Mouse (Mus musculus): Measurements from ENCODE around the gene Il13.
A peak's percentile ranks its signal among the peaks of the same experiment; 100 is the strongest.

Il13 gene

DNA sequence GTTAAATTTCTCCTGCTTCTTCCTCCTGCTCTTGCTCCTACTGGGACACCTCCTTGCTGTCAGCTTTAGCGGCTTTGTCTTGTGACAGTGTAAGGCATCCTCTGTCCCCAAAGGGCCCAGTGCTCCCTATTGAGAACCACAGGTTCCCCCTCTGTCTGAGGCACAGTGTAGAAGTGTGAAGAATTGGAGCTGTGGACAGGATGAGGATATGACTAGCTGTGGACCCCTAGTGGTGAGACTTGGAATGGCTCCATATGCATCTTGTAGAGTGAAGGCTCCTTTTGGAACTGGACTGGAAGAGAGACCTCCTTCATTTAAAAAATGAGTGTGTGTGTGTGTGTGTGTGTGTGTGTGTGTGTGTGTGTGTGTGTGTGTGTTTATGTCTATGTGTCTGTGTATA, 6.6 kb downstream of the Il13 start:
- DNase-seq: peak; percentile 77

DNA sequence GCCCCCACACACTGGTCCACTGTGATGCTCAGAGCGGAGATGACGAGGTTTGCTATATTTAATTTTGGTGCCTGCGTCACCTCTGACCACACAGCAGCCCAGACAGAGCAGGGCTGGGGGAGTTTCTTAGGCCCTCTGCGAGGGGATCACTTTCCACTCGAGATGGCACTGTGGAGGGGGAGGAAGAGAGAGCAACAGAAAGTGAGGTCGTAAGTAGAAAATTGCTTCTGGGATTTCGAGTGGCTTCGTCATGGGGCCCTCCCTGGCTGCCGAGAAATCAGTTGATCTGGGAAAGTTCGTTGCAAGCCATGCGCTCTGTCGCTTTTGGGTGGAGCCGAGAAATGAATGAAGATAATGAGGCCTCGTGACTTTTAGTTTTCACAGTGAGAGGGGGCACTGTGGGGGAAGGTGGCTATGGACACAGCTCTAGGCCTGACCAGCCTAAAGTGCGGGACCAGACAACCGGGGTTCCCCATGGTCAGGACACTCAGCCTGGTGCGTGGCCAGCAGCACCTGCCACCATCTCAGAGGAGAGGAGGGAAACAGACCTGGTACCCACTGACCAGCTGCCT, 7.6 kb downstream of the Il13 start:
- no peak for DNase-seq

DNA sequence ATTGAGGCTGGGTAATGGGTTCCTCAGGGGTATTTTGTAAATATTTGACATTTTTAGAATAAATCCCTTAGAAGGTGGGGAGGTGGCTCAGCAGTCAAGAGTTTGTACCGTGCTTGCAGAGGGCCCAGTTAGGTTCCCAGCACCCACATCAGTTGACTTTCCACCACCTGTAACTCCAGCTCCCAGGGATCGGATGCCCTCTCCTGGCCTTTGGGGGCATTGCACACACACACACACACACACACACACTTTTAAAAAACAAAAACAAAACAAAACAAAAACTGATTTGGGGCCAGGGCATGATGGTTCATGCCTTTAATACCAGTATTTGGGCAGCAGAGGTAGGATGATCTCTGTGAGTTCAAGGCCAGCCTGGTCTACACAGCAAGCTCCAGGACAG, 10.4 kb downstream of the Il13 start:
- DNase-seq: no peak

DNA sequence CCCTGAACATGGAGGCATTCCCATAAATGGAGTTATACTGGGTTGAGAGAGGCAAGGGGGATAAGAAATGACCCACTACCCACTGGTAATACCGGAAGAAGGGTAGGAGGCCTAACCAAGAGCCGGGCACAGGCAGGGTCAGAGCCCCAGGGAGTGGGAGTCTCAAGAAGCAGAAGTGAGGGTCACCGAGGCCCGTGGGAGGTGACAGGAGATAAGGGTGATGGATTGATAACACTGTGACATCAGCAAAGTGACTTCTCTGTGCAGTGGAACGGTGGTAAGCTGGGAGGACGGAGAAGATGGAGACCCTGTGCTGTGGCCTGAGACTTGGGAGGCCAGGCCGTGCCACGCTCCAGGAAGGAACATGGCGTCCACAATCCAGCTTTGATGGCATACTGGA, 10.9 kb downstream of the Il13 start:
- DNase-seq: no peak

DNA sequence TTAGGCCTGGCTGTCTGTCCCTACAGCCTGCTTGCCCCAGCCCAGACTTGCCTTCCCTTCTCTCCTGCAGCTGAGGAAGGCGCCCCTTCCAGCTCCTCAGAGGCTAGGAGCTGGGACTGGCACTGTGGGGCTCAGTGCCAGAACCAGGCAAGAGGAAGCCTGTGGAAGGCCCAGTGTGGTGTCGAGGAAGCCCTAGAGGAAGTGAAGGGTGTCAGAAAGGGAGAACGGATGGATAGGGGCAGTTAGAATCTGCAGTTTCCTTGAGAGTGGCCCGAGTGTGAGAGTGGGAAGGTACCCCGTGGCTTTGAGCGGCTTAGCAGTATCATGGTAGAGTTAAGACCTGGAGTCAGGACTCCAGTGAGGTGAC, 12.1 kb downstream of the Il13 start:
- DNase-seq: no peak

DNA sequence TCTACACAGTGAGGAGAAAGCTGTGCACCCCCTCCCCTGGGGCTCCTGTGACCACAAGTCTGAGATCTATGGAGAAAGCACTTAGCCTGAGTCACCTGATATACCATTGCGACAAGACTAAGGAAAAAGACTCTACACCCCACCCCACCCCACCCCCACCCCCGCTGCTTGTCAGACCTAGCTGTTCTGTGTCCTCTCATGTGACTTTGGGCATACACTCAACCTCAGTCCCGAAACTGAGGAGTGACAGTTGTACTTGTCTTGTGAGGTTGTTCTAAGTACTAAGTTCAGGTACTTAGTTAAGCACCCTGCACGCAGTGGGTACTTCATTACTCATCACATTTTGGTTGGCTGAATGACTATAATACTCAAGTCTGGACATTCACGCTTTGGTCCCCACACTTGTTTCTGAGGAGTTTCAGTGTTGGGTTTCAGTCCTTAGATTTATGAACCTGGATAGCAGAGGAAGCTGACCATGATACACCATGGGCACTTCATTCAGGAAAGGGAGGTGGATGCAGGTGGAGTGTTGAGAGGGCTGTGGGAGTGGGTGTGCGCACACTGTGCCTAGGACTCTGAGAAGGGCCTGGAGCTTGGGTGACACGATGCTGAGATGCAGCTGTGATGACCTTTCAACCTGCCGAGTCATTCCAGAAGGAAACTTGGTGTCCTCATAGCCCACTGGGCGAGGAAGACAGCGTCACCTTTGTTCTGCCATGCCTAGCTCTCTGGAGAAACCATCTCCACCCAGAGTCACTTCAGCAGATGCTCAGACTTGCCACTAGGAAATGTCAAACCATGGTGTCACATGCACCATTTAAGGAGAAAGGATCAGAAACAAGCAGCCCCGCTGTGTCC, 12.7 kb downstream of the Il13 start:
- no peak for DNase-seq

DNA sequence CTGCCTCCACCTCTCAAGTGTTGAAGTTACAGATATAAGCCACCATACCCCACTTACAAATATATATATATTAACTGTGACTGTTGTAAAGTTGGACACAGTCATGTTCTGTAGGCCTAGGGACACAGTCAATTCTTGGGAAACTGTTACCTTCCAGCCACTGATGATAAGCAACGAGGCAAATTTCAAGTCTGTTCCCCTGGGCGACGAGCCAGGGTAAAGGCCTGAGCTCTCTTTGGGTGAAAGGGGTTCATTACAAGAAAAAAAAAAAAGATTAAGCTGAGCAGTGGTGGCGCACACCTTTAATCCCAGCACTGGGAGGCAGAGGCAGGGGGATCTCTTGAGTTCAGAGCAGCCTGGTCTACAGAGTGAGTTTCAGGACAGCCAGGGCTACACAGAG, 14.4 kb downstream of the Il13 start:
- DNase-seq: no peak

DNA sequence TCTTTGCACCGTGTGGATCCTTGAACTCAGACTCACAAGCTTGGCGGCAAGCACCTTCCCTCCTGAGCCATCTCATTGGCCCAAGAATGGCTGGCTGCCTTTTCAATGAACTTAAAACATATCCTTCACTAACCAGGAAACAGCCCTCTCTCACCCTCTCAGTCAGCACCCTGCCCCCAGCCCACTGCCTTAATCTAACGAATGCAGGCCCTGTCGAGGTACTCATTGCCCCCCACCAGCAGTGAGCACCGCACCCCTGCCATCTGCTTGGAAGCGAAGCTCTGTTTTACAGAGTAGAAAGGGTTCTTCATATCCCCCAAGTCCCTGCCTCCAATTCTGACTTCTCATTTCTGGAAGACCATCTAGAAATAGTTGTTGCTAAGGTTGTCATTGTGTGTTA, 15.1 kb downstream of the Il13 start:
- no peak for DNase-seq

DNA sequence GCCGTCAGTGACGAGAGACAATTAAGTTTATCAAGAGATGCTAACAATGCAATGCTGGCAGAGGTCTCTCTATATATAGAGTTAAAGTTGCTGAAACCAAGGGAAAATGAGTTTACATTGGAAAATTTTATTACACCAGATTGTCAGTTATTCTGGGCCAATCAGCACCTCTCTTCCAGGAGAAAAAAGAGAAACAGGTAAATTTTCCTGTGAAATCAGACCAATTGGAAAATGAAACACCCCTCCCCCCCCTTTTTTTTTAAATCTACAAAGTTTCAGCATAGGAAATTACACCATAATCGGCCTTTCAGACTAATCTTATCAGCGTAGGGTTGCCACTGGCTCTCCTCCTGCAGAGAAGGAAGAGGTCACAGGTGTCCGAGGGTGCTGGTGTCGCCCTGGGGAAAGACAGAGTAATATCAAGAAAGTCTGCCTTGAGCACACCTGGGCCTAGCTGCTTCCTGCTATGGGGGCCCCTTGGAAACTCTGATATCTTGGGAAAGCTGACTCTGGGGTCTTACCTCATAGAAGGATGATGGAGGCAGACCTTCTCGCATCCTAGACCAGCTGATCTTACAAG, 15.8 kb downstream of the Il13 start, which contains the start of gene Il4:
Gene Il4 (minus strand): TSS at position 51 of the 580 bp plus-strand sequence.
- DNase-seq: no peak

DNA sequence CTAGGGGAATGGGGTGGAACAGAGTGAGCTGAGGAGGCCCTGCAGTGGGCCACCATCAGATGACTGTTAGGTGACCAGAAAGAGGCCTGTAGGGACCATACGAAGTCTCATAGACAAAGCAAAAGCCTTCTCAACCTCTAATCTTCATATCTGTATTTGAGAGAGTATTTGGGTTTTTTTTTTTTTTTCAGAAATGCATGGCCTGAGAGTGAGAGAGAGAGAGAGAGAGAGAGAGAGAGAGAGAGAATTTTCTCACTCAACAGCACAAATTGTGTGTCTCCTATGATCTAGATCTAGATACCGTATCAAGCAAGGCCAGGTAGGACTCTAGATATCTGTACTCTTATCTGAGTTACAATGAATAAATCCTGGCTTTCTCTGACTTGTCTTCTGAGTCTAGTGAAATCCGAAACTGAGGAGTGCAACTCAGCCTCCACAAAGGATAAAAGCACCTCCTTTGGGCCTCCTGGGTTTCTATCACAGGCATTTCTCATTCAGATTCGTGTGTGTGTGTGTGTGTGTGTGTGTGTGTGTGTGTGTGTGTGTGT, 16.9 kb downstream of the Il13 start:
- no peak for DNase-seq

DNA sequence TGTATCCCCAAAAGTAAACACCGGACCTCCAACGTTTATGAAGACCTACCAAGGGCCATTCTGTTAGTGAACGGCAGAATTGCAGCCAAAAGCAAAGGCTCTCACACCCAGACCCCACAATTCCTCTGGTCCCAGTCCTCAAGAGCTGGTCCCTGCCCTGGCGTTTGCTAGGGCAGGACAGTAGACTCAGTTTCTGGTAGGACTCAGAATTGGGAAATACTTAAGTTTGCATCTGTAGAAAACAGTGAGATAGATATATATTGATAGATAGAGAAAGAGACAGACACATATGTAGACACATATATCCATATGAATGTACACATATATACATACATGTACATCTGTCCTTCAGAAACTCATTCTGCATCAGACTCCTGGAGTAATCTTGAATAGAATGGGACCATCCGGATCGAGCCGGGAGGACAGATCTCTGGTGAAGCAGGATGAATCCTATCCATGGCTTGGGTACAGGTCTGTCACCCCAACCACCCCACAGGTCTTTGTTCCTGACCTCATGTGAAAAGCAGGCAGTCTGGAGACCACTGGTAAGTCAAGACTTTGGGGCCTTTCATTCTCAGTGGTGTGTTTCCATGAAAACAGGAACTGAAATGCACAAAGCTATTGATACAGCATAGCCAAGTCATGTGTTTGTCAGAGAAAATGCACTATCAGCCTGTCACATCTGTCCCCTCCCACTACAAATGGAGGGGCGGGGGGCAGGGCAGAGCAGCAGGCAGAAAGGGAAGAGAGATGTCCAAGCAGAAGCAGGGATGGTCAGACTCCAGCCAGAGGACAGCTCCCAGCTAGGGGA, 17.5 kb downstream of the Il13 start:
- DNase-seq: no peak

DNA sequence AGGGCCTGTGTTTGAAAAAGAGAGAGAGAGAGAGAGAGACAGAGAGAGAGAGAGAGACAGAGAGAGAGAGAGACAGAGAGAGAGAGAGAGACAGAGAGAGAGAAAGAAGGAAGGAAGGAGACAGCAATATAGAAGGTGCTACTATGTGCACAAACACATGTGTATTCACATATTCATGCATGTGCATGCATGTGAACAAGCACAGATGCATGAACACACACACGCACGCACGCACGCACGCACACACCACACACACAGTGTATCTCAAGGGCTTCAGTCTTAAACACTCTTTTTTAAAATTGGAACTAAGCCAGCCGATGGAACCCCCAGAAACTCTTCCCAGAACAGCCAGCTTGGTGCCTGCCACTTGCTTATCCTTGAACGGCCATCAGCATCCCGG, 18.9 kb downstream of the Il13 start:
- DNase-seq: no peak

DNA sequence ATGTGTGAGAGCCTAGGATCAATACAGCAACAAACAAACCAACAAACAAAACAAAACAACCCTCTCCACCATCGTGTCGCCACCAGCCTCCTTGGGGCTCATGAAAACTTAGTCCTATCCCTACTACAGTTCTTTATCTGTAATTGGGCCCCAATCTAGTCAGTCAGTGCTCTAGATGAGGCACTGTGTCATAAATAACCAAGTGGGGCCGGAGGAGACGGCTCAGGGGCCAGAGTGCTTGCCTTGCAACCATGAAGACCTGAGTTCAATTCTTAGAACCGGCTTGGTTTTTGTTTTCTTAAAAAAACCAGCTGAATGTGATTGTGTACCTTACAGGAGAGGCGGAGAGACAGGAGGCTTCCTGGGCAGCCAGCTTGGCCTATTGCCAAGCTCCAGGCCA, 19.3 kb downstream of the Il13 start:
- DNase-seq: no peak

DNA sequence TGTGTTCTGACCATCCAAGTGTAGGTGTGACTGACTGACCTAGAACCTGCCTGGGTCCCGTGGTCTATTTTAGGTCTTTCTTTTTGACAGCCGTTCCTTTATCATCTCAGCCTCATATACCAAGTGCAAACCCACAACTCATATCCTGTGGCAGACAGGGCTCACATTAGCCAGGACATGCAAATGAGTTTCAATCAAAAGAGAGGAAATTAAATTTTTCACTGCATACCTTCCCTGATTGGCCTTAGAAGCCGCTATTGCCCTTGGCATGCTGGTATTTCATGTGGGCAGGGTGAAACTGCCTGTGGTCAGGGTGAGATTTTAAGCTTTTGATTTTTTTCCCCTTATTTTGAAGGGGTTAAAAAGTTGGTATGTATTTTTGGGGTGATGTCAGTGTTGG, 24.8 kb downstream of the Il13 start:
- no peak for DNase-seq

DNA sequence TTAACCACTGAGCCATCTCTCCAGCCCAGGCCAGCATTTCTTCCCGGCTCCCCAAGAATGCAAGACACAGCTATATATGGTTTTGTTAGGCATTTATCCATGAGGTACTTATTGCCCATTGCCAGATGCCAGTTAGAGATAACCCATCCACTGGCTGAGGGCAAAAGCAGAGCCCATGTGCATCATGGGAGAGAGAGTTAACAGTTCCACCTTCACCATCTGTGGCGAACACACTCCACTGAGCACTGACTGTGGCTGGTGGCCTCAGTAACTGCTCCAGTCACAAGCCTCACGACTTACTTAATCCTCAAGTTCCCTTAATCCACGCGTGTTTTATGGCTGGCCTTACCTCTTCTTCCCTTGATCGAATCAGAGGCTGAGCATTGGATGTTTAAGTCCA, 25.3 kb downstream of the Il13 start:
- no peak for DNase-seq

DNA sequence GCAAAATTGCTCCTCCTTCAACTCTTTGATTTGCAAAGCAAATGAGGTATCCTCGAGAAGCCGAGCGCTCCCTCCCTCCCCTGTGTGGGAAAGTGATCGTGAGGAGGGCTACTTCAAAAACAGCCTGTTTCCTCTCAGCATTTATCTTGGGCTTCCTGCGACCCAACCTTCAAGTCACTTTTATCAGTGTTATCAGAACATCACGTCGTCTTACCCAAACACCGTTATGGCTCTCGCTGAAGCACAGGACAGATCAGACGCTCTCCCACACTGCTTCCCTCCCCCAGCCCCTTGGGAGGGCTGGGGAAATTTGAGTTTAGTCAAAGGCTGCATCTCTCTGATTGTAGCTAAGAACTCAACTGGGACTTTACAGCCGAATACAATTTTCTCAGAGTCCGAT, 28.9 kb downstream of the Il13 start:
- DNase-seq: no peak

DNA sequence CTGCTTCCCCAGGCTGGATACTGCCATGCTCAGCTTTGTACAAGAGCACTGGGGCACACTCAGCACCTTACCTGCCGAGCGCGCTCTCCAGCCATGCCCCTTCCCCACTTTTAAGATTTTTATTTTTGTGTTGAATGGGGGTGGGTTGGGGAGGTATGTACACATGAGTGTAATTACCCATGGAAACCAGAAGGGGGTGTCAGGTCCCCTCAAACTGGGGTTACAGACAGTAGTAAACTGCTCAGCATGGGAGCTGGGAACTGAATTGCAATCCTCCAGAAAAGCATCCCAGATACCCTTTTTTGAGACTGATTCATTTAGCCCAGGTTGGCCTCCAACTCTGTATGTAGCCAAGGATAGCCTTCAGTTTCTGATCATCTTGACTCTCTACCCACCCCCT, 29.5 kb downstream of the Il13 start:
- no peak for DNase-seq

DNA sequence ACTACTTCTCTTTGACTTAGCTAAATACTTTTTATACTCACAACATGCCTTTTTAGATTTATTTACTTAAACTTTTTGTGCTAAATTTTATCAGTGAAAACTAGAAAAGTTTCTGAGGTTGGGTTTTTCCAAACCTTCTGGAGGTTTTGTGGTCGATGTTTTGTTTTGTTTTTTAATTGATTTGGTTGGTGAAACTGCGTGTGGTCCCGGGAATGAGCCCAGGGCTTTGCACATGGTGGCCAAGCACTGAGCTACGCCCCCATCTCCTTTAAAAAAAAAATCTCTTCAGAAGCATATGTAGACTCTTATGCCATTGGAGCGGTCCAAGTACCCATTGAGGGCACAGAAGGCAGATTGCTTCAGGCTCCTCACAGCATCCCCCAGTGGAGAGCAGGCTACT, 43.4 kb downstream of the Il13 start:
- no peak for DNase-seq

DNA sequence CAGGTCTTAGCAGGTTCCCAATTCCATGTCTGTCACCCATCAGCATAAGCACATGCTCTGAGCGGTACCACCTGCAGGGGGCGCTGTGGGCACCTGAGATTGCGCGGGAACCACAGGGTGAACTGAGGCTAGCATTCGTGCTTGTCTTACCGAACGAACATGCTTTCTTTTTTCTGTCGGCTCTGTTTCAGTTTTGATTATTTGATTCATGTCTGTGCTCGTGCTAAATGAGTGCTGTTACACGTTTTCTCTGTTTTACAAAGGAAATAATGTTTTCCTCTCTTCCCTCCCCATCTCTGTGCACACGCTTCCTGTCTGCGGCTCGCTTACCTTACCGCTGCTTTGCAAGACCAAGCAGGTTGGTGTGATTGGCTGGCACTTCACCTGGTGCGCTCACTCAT, 44.1 kb downstream of the Il13 start:
- peak; percentile 11 for DNase-seq

DNA sequence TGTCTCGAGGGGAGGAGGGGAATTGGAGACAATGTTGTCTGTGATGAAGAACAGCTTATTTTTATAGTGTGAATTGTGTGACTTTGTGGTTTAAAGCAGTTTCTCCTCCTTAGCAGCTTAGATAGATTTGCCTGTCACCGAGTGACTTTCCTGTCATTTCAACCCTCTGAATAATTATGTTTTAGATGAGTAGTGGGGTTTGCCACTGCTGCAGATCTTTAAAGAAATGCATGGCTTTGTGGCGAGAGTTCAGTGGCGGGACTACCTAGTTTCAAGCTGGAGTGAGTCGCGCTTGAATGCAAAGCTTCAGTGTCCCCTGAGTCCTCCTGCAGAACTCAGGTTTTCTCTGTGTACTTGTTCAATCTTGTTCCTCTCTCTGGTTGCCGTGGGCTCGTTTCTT, 46.2 kb downstream of the Il13 start:
- no peak for DNase-seq

DNA sequence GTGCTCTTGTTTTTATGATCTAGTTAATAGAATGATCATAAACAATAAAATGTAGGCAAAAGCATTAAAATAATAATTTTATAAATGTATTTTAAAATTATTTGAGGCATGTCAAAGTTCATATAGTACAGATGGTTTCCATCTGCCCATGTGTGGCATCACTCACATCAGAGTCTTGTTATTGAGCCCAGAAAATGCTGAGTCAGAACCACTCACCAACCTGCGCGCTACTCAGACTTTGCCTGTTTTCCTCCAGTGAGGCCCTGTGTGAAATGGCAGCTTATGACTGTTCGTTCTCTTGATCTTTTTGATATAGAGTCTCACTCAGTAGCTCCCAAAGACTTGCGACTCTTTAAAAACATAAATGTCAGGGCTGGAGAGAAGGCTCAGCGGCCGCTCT, 49.0 kb downstream of the Il13 start:
- no peak for DNase-seq

DNA sequence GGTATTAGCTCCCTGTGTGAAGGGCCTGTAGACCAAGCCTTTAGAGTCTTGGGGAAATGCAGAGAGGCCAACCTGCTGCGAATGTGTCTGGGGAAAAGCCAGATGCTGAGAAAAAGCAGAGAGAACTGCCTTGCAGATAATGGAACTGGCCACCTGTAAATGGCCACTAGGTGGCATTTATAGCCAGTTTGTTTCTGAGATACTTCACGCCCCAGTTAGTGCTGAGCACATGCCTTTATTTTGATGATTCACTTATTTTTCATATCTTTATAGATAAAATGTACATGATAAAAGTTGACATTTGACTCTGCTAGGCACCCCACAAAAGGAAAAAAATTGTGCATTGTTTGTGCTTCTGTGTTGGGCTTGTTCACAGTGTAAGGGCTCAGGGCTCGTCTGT, 49.7 kb downstream of the Il13 start:
- peak; percentile 29 for DNase-seq

DNA sequence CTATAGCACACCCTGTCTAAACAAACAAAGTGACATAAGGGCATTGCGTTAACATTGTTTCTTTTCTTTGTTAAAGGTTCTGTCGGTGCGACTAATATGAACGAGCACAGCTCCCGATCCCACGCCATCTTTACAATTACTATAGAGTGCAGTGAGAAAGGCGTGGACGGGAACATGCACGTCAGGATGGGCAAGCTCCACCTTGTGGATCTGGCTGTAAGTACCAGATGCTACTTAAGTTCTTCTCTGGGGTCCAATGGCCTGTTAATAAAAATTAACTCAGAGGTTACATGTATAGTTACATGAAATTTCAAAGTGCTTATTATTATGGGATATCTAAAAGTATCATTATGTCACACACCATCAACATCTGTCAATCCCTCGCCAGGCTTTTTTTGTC, 51.4 kb downstream of the Il13 start:
- no peak for DNase-seq
